Mouse (Mus musculus): ENCODE measurements around the gene Pakap.

DNA sequence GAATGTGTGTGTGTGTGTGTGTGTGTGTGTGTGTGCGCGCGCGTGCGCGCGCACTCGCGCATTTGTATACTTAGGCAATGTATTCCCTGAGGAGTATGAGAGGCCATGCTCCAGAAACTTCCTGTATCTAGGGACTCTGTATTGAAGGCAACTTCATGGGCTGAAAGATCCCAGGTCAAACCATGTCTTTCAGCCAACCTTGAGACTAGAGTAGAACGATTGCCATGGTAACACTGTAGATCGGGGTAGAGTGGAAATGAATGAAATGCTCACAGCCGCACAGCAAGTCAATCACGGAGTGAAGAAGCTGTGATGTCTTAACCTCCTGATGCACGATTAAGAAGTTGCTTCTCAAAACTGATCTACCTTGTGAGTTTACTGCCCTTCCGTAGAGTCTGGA lies 44.5 kb upstream of the Pakap start:
- TF ChIP-seq CTCF (IDR thresholded peaks at IDR 0.05; ENCODE audit: borderline replicate concordance, insufficient read depth, low read depth, low read length) (no peak), POLR2A (IDR thresholded peaks at IDR 0.05; ENCODE audit: borderline replicate concordance, insufficient read depth, low read length) (no peak)

Measured in cerebellum, adult 2 months (tissue).